Mouse (Mus musculus) left cerebral cortex, adult 11 months (tissue): Measurements from ENCODE around the gene Arl13a.
"Not testable (repeated sequence)": the region's sequence is repeated elsewhere in the genome, so short reads cannot be mapped to it uniquely, and the experiment has no call there.

ENCODE experiments used
- DNase-seq: peaks from one replicate; pipeline ENCODE4 v3.0.0; 2022; ENCODE audit warnings: low spot score

Gene Arl13a

DNA sequence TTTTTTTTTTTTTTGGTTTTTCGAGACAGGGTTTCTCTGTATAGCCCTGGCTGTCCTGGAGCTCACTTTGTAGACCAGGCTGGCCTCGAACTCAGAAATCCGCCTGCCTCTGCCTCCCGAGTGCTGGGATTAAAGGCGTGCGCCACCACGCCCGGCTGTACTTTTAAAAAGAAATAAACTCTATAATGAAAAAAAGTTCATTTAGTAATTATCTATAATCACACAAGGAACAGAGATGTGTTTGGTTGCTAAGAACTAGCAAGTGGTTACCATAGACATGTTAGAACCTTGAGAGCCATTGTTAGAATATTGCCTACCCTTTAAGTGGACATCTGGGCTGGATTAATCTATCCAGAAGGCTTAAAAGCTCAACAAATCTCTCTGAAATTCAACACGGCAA is at the start of gene Arl13a:
Arl13a (plus strand) TSS at position 301 of the 400 bp plus-strand sequence.
- DNase-seq, result not testable (repeated sequence)

DNA sequence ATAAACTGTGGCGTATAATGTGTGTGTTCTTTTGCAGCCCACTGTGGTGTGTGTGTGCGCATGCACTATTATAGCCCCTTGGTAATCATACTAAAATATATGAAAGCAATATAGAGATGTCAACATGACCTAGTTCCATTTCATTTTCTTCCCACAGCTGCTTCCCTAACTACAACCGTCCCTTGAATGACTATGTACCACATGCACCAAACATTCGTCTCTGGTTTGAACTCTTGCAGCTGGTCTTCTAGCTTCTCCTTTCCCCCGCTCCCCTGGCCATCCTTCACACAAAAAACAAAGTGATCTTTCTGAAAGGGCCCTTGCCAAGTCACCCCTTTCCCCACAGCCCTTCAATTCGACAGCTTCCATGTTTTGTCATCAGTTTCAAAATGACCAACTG is 47.3 kb upstream of the Arl13a start:
- no peak for DNase-seq

DNA sequence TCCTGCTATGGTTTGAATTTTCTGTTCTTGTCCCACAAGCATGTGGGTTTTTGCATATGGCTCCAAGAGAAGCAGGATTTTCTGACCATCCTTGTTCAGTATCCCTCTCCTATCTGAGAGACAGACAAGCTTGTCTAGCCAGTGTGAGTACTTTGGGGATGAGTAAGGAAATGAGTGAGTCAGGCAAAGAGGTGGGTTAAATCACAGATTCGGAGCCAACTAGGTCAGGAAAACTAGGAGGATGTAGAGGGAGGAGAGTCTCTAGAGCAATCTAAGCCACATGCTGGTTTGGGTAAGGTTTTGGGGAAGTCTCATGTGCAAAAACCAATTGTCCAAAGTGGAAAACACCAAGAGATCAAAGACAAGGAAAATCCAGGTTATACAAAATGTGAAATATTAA is 45.8 kb upstream of the Arl13a start:
- DNase-seq, result no peak

DNA sequence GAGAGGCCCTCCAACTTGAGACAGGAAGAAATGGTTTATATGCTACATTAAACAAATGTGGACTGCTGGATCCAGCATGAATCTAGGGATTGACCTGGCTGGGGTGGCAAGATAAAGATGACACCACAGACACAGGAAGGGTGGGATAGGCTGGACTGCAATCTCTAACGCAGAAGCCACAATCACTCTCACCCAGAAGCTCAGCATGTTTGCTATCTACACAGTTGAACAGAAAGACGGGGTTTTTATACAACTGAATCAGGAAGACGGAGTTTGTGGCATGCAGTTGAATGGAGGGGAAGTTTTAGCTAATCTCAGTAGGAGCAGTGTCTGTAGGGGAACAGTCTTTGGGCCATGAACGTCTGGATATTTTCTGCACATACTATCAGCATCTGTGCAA is 45.3 kb upstream of the Arl13a start:
- DNase-seq, result no peak

DNA sequence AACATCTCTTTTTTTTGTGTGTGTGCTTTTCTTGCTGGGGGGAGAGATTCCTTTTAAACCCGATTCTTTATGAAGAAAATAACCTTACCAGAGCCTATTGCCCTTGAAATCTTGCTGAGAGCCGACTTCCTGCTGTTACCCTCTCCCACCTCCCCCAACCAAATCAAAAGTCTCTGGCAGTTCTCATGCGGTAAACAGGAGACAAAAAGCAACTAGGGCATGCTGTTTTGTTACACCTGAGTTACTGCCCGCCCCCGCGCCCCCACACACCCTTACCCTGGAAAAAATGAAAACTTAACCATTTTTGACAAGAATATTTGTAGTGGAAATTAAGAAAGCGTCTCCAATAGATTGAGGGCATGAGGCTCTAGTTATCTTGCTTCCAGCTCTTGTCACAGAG is 29.1 kb upstream of the Arl13a start:
- DNase-seq, result no peak

DNA sequence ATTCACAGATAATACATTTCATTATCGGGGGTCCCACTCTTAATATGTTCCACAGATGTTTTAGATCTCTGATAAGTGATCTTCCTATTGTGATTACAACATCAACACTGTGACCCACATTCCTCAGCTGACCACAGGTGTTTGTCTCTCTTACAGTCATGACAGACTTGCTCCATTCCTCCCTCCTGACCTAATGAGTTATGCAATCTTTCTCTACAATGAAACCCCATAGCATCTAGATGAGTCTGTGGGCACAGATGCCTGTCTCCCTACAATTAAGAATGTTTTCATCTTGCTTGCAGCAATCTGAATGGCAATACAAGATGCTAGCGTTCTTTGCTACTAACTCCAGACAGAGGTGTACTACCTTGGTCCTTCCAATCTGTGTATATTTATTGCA is 26.9 kb upstream of the Arl13a start:
- DNase-seq, result no peak

DNA sequence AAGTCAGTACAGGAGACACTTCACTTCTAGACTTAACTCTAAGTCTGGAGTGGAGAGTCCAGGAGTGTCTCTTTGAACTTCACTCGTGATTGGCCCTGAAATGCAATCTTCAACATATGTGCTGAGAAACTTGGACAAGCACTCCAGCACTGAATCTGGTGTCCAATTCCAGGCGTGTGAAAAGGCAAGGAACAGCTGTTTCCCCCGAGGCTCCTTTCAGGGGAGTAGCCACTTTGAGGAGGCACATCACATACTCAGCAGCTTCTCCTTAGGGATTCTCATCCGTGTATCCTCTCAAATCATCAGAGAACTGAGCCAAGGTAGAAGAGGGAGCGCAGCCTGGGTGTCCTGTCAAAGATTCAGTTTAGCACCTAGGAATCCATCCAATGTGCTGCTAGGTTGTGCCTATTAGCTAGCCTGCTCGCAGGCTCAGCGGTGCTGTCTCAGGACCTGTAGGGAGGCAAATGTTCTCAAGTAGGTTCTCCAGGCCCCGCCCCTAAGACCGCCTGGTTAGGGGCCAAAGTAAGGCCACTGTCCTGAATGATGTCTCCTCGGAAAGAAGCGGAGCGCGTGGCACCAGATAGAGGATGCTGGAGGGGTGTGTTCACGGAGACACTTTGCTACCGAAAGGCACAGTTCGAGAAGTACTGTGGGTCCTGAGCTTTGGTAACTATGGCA is 25.1 kb upstream of the Arl13a start, which contains the start of gene Xkrx:
Xkrx (minus strand) TSS at position 34 of the 678 bp plus-strand sequence.
- no peak for DNase-seq

DNA sequence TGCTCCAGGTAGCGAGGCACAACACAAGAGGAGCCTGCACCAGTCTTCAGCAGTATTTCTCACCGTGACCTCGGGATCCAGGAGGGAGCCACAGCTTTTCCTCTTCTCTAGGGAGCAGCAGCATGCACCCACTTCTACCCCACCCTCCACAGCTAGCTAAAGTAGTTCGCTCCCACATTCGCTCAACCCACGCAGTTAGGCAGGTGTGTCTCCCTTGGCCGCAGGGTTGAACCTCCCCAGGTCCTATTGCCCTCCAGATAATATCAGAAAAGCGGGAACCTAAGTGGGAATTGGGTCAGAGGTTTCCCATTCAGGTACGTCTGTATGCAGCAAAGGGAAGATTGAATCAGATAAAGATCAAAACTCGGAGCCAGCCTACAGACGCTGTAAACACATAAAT is 24.5 kb upstream of the Arl13a start:
- peak; percentile 16 for DNase-seq

DNA sequence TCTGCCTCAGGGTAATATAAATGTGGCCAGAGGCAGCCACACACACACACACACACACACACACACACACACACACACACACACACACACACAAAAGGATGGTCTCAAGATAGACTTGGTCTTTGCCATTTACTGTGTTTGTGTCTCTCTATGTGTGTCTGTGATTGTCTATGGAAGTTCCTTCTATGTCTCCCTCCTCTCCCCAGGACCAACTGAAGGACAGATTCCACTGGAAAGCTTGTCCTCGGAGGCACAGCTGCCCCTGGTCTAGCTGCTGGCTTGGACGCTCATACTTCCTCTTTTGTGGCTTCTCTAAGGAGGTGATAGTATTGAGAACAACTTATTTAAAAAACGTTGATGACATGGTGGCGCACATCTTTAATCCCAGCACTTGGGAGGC is 23.8 kb upstream of the Arl13a start:
- DNase-seq, result no peak

DNA sequence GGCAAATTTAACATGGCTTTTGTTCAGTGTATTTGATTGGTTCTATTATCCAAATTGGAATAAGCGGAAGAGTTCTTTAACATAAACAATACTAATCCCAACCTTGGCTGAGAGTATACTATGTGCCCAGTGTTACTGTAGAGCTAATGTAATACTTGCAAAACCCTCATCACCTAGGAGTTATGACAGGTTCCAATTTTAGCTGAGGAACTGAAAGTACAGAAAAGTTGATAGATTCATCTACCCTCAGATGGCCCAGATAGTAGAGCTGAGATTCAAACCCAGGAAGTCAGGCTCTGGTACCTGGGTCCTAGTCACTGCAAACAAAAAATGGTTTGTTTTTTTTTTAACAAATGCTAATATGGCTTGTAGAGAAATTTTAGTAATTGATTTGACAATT is 16.7 kb upstream of the Arl13a start:
- no peak for DNase-seq

DNA sequence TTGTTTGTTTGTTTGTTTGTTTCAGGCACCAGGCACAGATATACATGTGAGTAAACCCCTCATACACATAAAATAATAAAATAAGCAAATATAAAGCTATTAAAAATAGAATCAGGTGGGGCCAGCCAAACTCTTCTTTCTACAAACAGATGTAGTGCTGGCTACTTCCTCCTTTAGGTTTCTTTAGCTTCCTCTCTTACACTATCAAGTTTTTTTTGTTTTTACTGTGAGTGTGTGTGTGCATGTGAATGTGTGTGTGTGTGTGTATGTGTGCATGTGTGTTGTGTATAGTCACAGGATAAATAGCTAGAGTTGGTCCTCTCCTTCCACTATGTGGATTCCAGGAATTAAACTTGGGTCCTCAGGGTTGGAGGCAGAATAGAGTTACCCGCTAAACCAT is 12.6 kb upstream of the Arl13a start:
- DNase-seq, result no peak

DNA sequence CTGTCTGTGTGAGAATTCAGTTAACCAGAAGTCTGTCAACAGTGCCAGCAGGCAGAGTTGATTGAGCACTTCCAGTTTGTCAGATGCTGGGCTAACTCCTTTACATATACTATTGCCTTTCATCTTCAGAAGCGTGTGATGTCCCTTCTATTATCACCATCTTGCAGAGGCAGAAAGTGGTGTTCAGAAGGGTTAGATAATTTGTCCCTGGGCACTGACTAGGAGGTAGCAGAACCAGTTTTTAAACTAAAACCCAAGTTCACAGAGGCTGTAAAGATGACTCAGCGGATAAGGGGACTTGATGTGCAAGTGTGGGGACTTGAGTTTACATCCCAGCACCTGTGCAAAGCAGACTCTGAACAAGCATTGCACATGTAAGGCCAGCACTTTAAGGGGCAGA is 21.2 kb downstream of the Arl13a start:
- no peak for DNase-seq

DNA sequence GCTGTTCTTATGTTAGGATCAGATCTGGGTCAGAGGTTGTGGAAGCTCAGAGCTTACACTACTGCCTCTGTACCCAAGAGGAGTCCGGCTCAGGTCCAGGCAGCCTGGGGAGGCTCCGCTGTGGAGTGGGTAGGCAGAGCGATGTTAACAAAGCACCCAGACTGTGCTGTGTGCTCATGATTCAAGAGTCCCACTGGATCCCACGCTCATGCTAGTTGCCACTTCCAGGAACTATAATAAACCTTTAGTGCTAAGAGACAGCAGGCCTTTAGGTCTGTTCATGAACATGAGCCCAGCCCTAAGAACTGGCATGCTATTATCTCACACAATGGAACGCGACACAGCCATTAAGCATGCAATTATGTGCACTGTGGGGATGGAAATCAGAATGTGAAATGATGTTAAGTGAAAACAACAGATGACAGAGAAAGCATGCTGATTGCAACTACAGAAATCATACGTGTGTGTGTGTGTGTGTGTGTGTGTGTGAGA is 23.9 kb downstream of the Arl13a start:
- no peak for DNase-seq

DNA sequence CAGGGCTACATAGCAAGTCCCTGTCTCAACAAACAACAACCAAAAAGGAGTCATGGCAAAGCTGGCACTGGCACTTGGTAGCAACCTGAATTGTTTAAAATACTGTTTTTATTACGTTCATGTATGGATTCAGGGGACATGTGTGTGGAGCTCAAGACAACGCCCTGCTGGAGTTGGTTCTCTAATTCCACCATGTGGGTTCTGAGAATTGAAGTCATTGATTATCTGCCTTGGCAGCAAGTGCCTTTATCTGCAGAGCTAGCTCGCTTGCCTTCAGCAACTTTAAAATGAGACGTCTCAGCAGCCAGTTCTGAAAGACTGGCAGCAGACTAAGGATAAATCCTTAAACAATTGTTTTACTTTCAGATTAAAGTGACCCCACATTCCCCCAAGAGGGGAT is 30.9 kb downstream of the Arl13a start:
- no peak for DNase-seq

DNA sequence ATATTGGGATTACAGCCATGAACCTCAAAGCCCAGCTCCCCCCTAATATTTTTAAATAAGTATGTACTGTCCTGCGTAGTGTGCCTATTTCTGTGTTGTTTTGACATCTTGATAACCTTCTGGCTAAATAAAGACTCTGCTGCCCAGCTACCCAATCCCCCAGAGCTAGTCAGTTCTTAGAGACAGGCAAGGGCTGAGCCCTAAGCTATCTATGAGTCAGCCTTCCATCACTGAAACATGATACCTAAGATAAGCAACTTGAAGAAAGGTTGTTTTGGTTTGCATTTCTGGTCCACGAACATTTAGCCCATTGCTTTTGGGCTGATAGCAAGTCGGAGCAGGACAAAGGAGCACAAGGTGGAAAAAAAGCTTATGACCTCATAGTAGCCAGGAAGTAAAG is 33.3 kb downstream of the Arl13a start:
- no peak for DNase-seq

DNA sequence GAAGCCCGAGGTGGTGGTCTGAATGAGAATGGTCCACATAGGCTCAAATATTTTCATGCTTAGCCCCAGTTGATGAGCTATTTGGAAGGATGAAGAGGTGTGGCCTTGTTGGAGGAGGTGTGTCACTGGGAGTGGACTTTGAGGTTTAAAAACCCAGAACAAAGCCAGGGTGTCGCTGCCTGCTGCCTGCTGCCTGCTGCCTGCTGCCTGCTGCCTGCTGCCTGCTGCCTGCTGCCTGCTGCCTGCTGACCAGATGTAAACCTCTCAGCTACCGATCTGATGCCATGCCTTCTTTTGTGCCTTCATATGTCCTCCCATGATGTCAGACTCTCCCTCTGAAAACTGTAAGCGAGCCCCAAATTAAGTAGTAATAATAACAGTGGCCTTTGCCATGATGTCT is 34.6 kb downstream of the Arl13a start, which contains the start of gene Nox1:
Nox1 (minus strand) TSS at position 101 of the 400 bp plus-strand sequence.
- no peak for DNase-seq

DNA sequence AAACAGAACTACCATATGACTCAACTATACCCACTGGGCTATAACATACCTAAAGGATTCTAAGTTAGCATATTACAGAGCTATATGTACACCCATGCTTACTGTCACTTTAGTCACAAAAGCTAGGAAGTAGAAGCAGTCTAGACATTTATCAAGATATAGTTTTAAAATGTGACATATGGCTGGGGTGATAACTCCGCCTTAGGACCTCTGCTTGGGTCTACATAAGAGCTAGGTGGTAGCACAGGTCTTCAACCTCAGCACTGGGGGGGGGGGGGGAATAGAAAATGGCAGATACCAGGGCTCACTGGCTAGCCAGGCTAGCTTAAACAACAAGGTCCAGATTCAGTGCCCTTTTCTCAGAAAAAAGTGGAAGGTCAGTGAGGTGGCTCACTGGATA is 45.7 kb downstream of the Arl13a start:
- DNase-seq, result no peak

DNA sequence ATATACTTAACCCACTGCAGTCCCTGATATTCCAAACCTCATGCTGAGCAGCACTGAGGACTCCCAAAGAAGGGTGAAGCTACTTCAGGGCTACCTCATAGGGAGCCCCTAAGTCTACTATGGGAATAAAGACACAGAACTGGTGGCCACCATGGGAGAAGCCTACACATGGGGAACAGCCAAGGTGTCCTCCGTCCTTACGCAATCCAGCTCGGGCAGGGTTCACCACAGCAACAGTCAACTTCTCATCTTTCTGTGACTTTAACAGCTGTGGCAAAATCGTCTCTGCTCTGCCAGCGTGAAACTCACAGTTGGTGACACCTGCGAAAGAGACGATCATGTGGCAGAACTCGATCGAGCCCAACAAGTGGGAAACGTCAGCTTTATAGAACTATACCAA is 51.0 kb downstream of the Arl13a start:
- no peak for DNase-seq

DNA sequence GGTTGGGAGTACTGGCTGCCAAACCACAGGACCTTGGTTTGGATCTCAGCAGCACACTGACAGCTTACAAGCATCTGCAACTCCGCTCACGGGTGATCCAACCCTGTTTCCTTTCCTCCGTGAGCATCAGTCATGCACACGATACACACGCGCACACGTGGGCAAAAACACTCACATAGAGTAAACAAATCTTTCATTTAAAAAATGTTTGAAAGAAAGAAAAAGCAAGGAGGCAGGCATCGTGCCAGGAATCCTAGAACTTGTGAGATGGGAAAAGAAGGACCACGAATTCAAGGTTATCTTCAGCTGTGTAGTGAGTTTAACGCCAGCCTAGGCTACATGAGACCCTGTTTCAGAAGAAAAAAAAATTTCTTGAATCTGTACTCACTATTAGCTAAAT is 58.6 kb downstream of the Arl13a start:
- no peak for DNase-seq

DNA sequence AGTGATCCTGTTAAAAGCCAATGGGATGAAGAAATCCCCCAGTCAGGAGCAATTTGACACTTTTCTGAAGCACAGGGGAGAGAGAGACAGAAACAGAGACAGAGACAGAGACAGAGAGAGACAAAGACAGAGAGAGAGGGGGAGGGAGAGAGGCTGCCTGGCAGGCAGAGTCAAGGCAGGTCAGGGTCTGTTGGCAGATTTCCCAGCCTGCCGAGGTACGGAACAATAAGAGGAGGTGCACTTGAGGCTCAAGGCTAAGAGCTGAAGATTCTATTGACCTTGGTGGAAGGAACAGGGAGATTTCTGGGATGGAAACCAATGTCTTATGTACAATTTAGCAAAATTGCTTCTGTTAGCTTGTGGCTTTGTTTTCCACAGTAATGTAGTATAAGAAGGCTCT is 60.9 kb downstream of the Arl13a start:
- no peak for DNase-seq
